Mouse (Mus musculus): ENCODE data around the gene Ifna16. TPM values are rescaled to one million over a fixed set of nuclear protein-coding genes. Genes with fewer than 3 reads are reported as not detected.

Gene Ifna16
- polyA plus RNA-seq (2014; fragmentation: Nextera tagmentation; extraction: Ambion mirVana), result not detected in 2 replicates

GRCm38 (mm10) chr4:88676824-88677223 is at the start of gene Ifna16:
Gene Ifna16 (minus strand): TSS chr4:88676924.
- H3K4me3 ChIP-seq (ENCODE audit: low read depth, low read length), result no peak within 1 kb of the TSS
- DNase-seq (ENCODE audit: low spot score) (no peak), ATAC-seq (replicated peaks; ENCODE audit: low FRiP score) (no peak)
- H3K9me3 ChIP-seq (ENCODE audit: control insufficient read depth, low read length), result no peaks in the 10 kb centered on the region
- H3K36me3 ChIP-seq (ENCODE audit: control insufficient read depth, insufficient read depth, low read length), result no peaks in the 10 kb centered on the region
- no peaks in the 10 kb centered on the region for H3K4me1 ChIP-seq (replicated peaks; ENCODE audit: control insufficient read depth, insufficient read depth, low read length)
- H3K4me2 ChIP-seq (ENCODE audit: low read depth, low read length, severe bottlenecking), result no peak within 1 kb of the TSS
- 82% methylated on average over 1 of the region's 1 CpGs for WGBS
- H3K27ac ChIP-seq (ENCODE audit: low read depth, low read length), result no peak within 1 kb of the TSS
- H3K27me3 ChIP-seq (ENCODE audit: control insufficient read depth, insufficient read depth, low read length), result no peaks in the 10 kb centered on the region
- no peak within 1 kb of the TSS for H3K9ac ChIP-seq (ENCODE audit: low read length)

GRCm38 (mm10) chr4:88723497-88724090 is 46.9 kb upstream of the Ifna16 start:
- Histone ChIP-seq H3K4me3 (ENCODE audit: low read depth, low read length) (no peak overlapping the region), H3K27ac (ENCODE audit: low read depth, low read length) (no peak overlapping the region), H3K4me1 (replicated peaks; ENCODE audit: control insufficient read depth, insufficient read depth, low read length) (peaks cover 12% of the 10 kb centered on the region; the same call in 1 of the 2 replicates), H3K4me2 (ENCODE audit: low read depth, low read length, severe bottlenecking) (no peak overlapping the region), H3K36me3 (ENCODE audit: control insufficient read depth, insufficient read depth, low read length) (peaks cover 2% of the 10 kb centered on the region; the same call in 1 of the 2 replicates), H3K9ac (ENCODE audit: low read length) (no peak overlapping the region), H3K9me3 (ENCODE audit: control insufficient read depth, low read length) (no peaks in the 10 kb centered on the region), H3K27me3 (ENCODE audit: control insufficient read depth, insufficient read depth, low read length) (no peaks in the 10 kb centered on the region)
- no peak for DNase-seq (ENCODE audit: low spot score)
- no peak for ATAC-seq (replicated peaks; ENCODE audit: low FRiP score)
- 68% methylated on average over 8 of the region's 8 CpGs for WGBS

GRCm38 (mm10) chr4:88721791-88722721 is 45.3 kb upstream of the Ifna16 start, which contains the start of the genes Gm26566 and Klhl9:
Gene Gm26566 (plus strand): TSS chr4:88721805.
Gene Klhl9 (minus strand): TSS chr4:88722465.
- Histone ChIP-seq H3K9ac (ENCODE audit: low read length) (peak within 1 kb of the TSS; percentile 95), H3K36me3 (ENCODE audit: control insufficient read depth, insufficient read depth, low read length) (peaks cover 6% of the 10 kb centered on the region; the same call in 1 of the 2 replicates), H3K4me3 (ENCODE audit: low read depth, low read length) (peak within 1 kb of the TSS; percentile 69), H3K27ac (ENCODE audit: low read depth, low read length) (peak within 1 kb of the TSS; percentile 87), H3K27me3 (ENCODE audit: control insufficient read depth, insufficient read depth, low read length) (no peaks in the 10 kb centered on the region), H3K4me1 (replicated peaks; ENCODE audit: control insufficient read depth, insufficient read depth, low read length) (peaks cover 15% of the 10 kb centered on the region; the same call in 1 of the 2 replicates), H3K4me2 (ENCODE audit: low read depth, low read length, severe bottlenecking) (peak within 1 kb of the TSS; percentile 69), H3K9me3 (ENCODE audit: control insufficient read depth, low read length) (no peaks in the 10 kb centered on the region; the same call in 1 of the 2 replicates)
- under 1% methylated on average over 82 of the region's 82 CpGs for WGBS
- peak; percentile 99 for DNase-seq (ENCODE audit: low spot score)
- ATAC-seq (replicated peaks; ENCODE audit: low FRiP score), result peak; percentile 97

- 74% methylated on average over 1 of the region's 1 CpGs for WGBS
- no peak overlapping the region for H3K9ac ChIP-seq (ENCODE audit: low read length)
Observed at GRCm38 (mm10) chr4:88718715-88719114, 42.0 kb upstream of the Ifna16 start.

GRCm38 (mm10) chr4:88715059-88715458 is 38.3 kb upstream of the Ifna16 start:
- no peak overlapping the region for H3K9ac ChIP-seq (ENCODE audit: low read length)
- peaks cover 11% of the 10 kb centered on the region; the same call in 1 of the 2 replicates for H3K36me3 ChIP-seq (ENCODE audit: control insufficient read depth, insufficient read depth, low read length)
- no peak overlapping the region for H3K4me2 ChIP-seq (ENCODE audit: low read depth, low read length, severe bottlenecking)
- no peak overlapping the region for H3K4me3 ChIP-seq (ENCODE audit: low read depth, low read length)
- no peak for DNase-seq (ENCODE audit: low spot score)
- 0 out of 2 replicates have a peak, but pooled peaks cover 7% of the 10 kb centered on the region for H3K4me1 ChIP-seq (replicated peaks; ENCODE audit: control insufficient read depth, insufficient read depth, low read length)
- no peak overlapping the region for H3K27ac ChIP-seq (ENCODE audit: low read depth, low read length)
- no peaks in the 10 kb centered on the region for H3K27me3 ChIP-seq (ENCODE audit: control insufficient read depth, insufficient read depth, low read length)
- ATAC-seq (replicated peaks; ENCODE audit: low FRiP score), result no peak
- no peaks in the 10 kb centered on the region; the same call in 1 of the 2 replicates for H3K9me3 ChIP-seq (ENCODE audit: control insufficient read depth, low read length)

More at GRCm38 (mm10) chr4:88718715-88719114, 42.0 kb upstream of the Ifna16 start:
- Histone ChIP-seq H3K27me3 (ENCODE audit: control insufficient read depth, insufficient read depth, low read length) (no peaks in the 10 kb centered on the region), H3K36me3 (ENCODE audit: control insufficient read depth, insufficient read depth, low read length) (peaks cover 12% of the 10 kb centered on the region; the same call in 1 of the 2 replicates), H3K9me3 (ENCODE audit: control insufficient read depth, low read length) (no peaks in the 10 kb centered on the region; the same call in 1 of the 2 replicates), H3K4me3 (ENCODE audit: low read depth, low read length) (peak overlapping the region; percentile 12; the same call in 1 of the 2 replicates), H3K4me1 (replicated peaks; ENCODE audit: control insufficient read depth, insufficient read depth, low read length) (peaks cover 15% of the 10 kb centered on the region; the same call in 1 of the 2 replicates), H3K27ac (ENCODE audit: low read depth, low read length) (no peak overlapping the region), H3K4me2 (ENCODE audit: low read depth, low read length, severe bottlenecking) (peak overlapping the region; percentile 34; the same call in 1 of the 2 replicates)
- ATAC-seq (replicated peaks; ENCODE audit: low FRiP score) (no peak), DNase-seq (ENCODE audit: low spot score) (no peak)

GRCm38 (mm10) chr4:88714281-88714680 is 37.6 kb upstream of the Ifna16 start:
- Histone ChIP-seq H3K4me2 (ENCODE audit: low read depth, low read length, severe bottlenecking) (no peak overlapping the region), H3K27me3 (ENCODE audit: control insufficient read depth, insufficient read depth, low read length) (no peaks in the 10 kb centered on the region)
- 93% methylated on average over 1 of the region's 1 CpGs for WGBS

GRCm38 (mm10) chr4:88707128-88707826 is 30.6 kb upstream of the Ifna16 start:
- ATAC-seq (replicated peaks; ENCODE audit: low FRiP score), result no peak
- DNase-seq (ENCODE audit: low spot score), result no peak
- 91% methylated on average over 1 of the region's 1 CpGs for WGBS
- H3K9me3 ChIP-seq (ENCODE audit: control insufficient read depth, low read length), result no peaks in the 10 kb centered on the region
- no peaks in the 10 kb centered on the region for H3K36me3 ChIP-seq (ENCODE audit: control insufficient read depth, insufficient read depth, low read length)
- H3K9ac ChIP-seq (ENCODE audit: low read length), result no peak overlapping the region
- no peaks in the 10 kb centered on the region for H3K27me3 ChIP-seq (ENCODE audit: control insufficient read depth, insufficient read depth, low read length)
- H3K4me1 ChIP-seq (replicated peaks; ENCODE audit: control insufficient read depth, insufficient read depth, low read length), result no peaks in the 10 kb centered on the region
- no peak overlapping the region for H3K4me2 ChIP-seq (ENCODE audit: low read depth, low read length, severe bottlenecking)
- no peak overlapping the region for H3K4me3 ChIP-seq (ENCODE audit: low read depth, low read length)
- H3K27ac ChIP-seq (ENCODE audit: low read depth, low read length), result no peak overlapping the region

More at GRCm38 (mm10) chr4:88714281-88714680, 37.6 kb upstream of the Ifna16 start:
- Histone ChIP-seq H3K9me3 (ENCODE audit: control insufficient read depth, low read length) (no peaks in the 10 kb centered on the region; the same call in 1 of the 2 replicates), H3K4me3 (ENCODE audit: low read depth, low read length) (no peak overlapping the region), H3K36me3 (ENCODE audit: control insufficient read depth, insufficient read depth, low read length) (peaks cover 11% of the 10 kb centered on the region; the same call in 1 of the 2 replicates), H3K27ac (ENCODE audit: low read depth, low read length) (no peak overlapping the region), H3K4me1 (replicated peaks; ENCODE audit: control insufficient read depth, insufficient read depth, low read length) (0 out of 2 replicates have a peak, but pooled peaks cover 5% of the 10 kb centered on the region), H3K9ac (ENCODE audit: low read length) (no peak overlapping the region)
- DNase-seq (ENCODE audit: low spot score) (no peak), ATAC-seq (replicated peaks; ENCODE audit: low FRiP score) (no peak)

GRCm38 (mm10) chr4:88705924-88706323 is 29.2 kb upstream of the Ifna16 start:
- Histone ChIP-seq H3K9me3 (ENCODE audit: control insufficient read depth, low read length) (no peaks in the 10 kb centered on the region), H3K4me2 (ENCODE audit: low read depth, low read length, severe bottlenecking) (no peak overlapping the region), H3K36me3 (ENCODE audit: control insufficient read depth, insufficient read depth, low read length) (no peaks in the 10 kb centered on the region), H3K4me3 (ENCODE audit: low read depth, low read length) (no peak overlapping the region), H3K27ac (ENCODE audit: low read depth, low read length) (no peak overlapping the region), H3K4me1 (replicated peaks; ENCODE audit: control insufficient read depth, insufficient read depth, low read length) (no peaks in the 10 kb centered on the region), H3K27me3 (ENCODE audit: control insufficient read depth, insufficient read depth, low read length) (no peaks in the 10 kb centered on the region), H3K9ac (ENCODE audit: low read length) (no peak overlapping the region)
- DNase-seq (ENCODE audit: low spot score) (no peak), ATAC-seq (replicated peaks; ENCODE audit: low FRiP score) (no peak)
- 47% methylated on average over 3 of the region's 3 CpGs for WGBS
